Comparison of ENCODE assay signal across 24 mouse cellular contexts in genomic region chr10:39066061-39066460, GRCm38 (mm10).
DNase-seq lines count a peak whose midpoint lies in the region.
"Had no signal": no experiment of that assay in that cellular context is flagged by ENCODE, and none has a peak within 500 bp of the region (broad histone marks: within the 10 kb centered on the region; RNA-seq: fewer than 3 reads in every experiment).

No protein-coding gene starts in this region.

- 56% methylated on average over 4 of the region's 4 CpGs for WGBS in heart, embryonic 10.5 days

- peak; percentile 36 to 52 for DNase-seq in heart, adult 18-20 months
- no peak for DNase-seq in heart, embryonic 10.5 days (ENCODE audit: low spot score)
- peak; percentile 16 for DNase-seq in heart, adult 8-10 months (ENCODE audit: low spot score)
- peak; percentile 47 to 49 for DNase-seq in heart, postnatal 10 days
- peak; percentile 28 for DNase-seq in heart, postnatal 4 days
- no peak for DNase-seq in yolk sac, embryonic 10.5 days (ENCODE audit: low spot score)
- DNase-seq in spleen, adult 18-20 months, result no peak
- DNase-seq: adrenal gland, postnatal 10 days; adrenal gland, postnatal 36 days; B cell, adult 2 months; cerebellum, adult 18-20 months; cerebellum, adult 9-10 months; cerebellum, postnatal 14 days; gastrocnemius, postnatal 10 days; gastrocnemius, postnatal 36 days; kidney, adult 18-20 months had no signal

- peaks cover 64% of the 10 kb centered on the region for H3K36me3 ChIP-seq in heart, embryonic 10.5 days
- H3K36me3 ChIP-seq: forebrain, embryonic 10.5 days; G1E; hindbrain, embryonic 13.5 days; intestine, embryonic 15.5 days had no signal

- no peak overlapping the region for H3K27ac ChIP-seq in heart, embryonic 10.5 days
- H3K27ac ChIP-seq: forebrain, embryonic 10.5 days; forebrain, embryonic 13.5 days; heart, embryonic 15.5 days; hindbrain, embryonic 13.5 days; intestine, embryonic 15.5 days had no signal

- intact Hi-C loops in heart, postnatal 10 days (cut with DNase I), result no loop called here

- no peaks in the 10 kb centered on the region for H3K4me1 ChIP-seq in heart, embryonic 10.5 days
- H3K4me1 ChIP-seq: forebrain, embryonic 10.5 days; forebrain, embryonic 13.5 days; heart, embryonic 15.5 days; hindbrain, embryonic 13.5 days; intestine, embryonic 15.5 days had no signal

- H3K27me3 ChIP-seq in heart, embryonic 10.5 days (ENCODE audit: insufficient read depth, poor library complexity, severe bottlenecking), result no peaks in the 10 kb centered on the region
- H3K27me3 ChIP-seq: CH12.LX; forebrain, embryonic 13.5 days; heart, embryonic 15.5 days; hindbrain, embryonic 13.5 days; intestine, embryonic 15.5 days; Patski had no signal

- no peak overlapping the region for H3K4me3 ChIP-seq in heart, embryonic 10.5 days
- H3K4me3 ChIP-seq: forebrain, embryonic 10.5 days; forebrain, embryonic 13.5 days; heart, embryonic 15.5 days; hindbrain, embryonic 13.5 days; intestine, embryonic 15.5 days had no signal

- no peaks in the 10 kb centered on the region for H3K9me3 ChIP-seq in heart, embryonic 10.5 days
- H3K9me3 ChIP-seq: forebrain, embryonic 10.5 days; forebrain, embryonic 13.5 days; G1E; heart, embryonic 15.5 days; hindbrain, embryonic 13.5 days; intestine, embryonic 15.5 days had no signal

Comparison
In these comparisons a context has a peak if more than half of its experiments do, and no peak if none do; other contexts are left out.
1. DNase-seq: peak in heart, adult 18-20 months (2 of 2), heart, adult 8-10 months (single experiment), heart, postnatal 10 days (2 of 2) and heart, postnatal 4 days (single experiment); none in heart, embryonic 10.5 days (single experiment), yolk sac, embryonic 10.5 days (single experiment) and spleen, adult 18-20 months (0 of 2).